Mouse (Mus musculus): Measurements from ENCODE around the gene Pou2f3. TPM values are rescaled to one million over a fixed set of nuclear protein-coding genes. Genes with fewer than 3 reads are reported as not detected.

Gene Pou2f3
- polyA plus RNA-seq, 1 experiment from 2014 or later: 12.7 TPM

- no peak overlapping the region for H3K4me2 ChIP-seq (replicated peaks)
Observed at GRCm38 (mm10) chr9:43108721-43109120, 101.4 kb downstream of the Pou2f3 start.

GRCm38 (mm10) chr9:43108081-43108480 lies 102.1 kb downstream of the Pou2f3 start:
- H3K27ac ChIP-seq (replicated peaks): no peak overlapping the region
- peaks cover 27% of the 10 kb centered on the region for H3K4me1 ChIP-seq
- H3K4me3 ChIP-seq (replicated peaks): no peak overlapping the region
- H3K4me2 ChIP-seq (replicated peaks): no peak overlapping the region
- H3K9ac ChIP-seq: no peak overlapping the region
- H3K27me3 ChIP-seq: no peaks in the 10 kb centered on the region
- no peaks in the 10 kb centered on the region for H3K9me3 ChIP-seq (replicated peaks)
- WGBS: 69% methylated on average over 1 of the region's 1 CpGs
- peaks cover 16% of the 10 kb centered on the region; the same call in 1 of the 2 replicates for H3K36me3 ChIP-seq
- no peak for ATAC-seq (ENCODE audit: insufficient number of reproducible peaks, low FRiP score, low TSS enrichment, low read depth)

More at GRCm38 (mm10) chr9:43108721-43109120, 101.4 kb downstream of the Pou2f3 start:
- no peak for ATAC-seq (ENCODE audit: insufficient number of reproducible peaks, low FRiP score, low TSS enrichment, low read depth)
- 91% methylated on average over 3 of the region's 3 CpGs for WGBS
- no peaks in the 10 kb centered on the region for H3K27me3 ChIP-seq
- peaks cover 16% of the 10 kb centered on the region; the same call in 1 of the 2 replicates for H3K36me3 ChIP-seq
- H3K27ac ChIP-seq (replicated peaks): no peak overlapping the region
- H3K9me3 ChIP-seq (replicated peaks): no peaks in the 10 kb centered on the region
- H3K4me3 ChIP-seq (replicated peaks): no peak overlapping the region
- no peak overlapping the region for H3K9ac ChIP-seq
- H3K4me1 ChIP-seq: peaks cover 21% of the 10 kb centered on the region

- WGBS: 53% methylated on average over 5 of the region's 5 CpGs
- Histone ChIP-seq H3K27ac (replicated peaks) (peak overlapping the region; percentile 96; the same call in 1 of the 2 replicates), H3K36me3 (peaks cover 16% of the 10 kb centered on the region; the same call in 1 of the 2 replicates), H3K4me1 (peaks cover 32% of the 10 kb centered on the region), H3K27me3 (no peaks in the 10 kb centered on the region), H3K9ac (no peak overlapping the region), H3K4me3 (replicated peaks) (no peak overlapping the region), H3K9me3 (replicated peaks) (no peaks in the 10 kb centered on the region), H3K4me2 (replicated peaks) (peak overlapping the region; percentile 85)
- no peak for ATAC-seq (ENCODE audit: insufficient number of reproducible peaks, low FRiP score, low TSS enrichment, low read depth)
Observed at GRCm38 (mm10) chr9:43107555-43107954, 102.6 kb downstream of the Pou2f3 start.

- Histone ChIP-seq H3K9ac (peak within 1 kb of the TSS; percentile 81), H3K36me3 (peaks cover 16% of the 10 kb centered on the region; the same call in 1 of the 2 replicates), H3K9me3 (replicated peaks) (no peaks in the 10 kb centered on the region), H3K4me1 (peaks cover 36% of the 10 kb centered on the region), H3K27me3 (no peaks in the 10 kb centered on the region), H3K4me2 (replicated peaks) (peak within 1 kb of the TSS; percentile 85), H3K4me3 (replicated peaks) (peak within 1 kb of the TSS; percentile 82), H3K27ac (replicated peaks) (peak within 1 kb of the TSS; percentile 96)
- no peak for ATAC-seq (ENCODE audit: insufficient number of reproducible peaks, low FRiP score, low TSS enrichment, low read depth)
- 20% methylated on average over 10 of the region's 10 CpGs for WGBS
Observed at GRCm38 (mm10) chr9:43107187-43107517, 103.0 kb downstream of the Pou2f3 start, which contains the start of gene Arhgef12. Gene Arhgef12, minus strand, starts transcription at chr9:43107239.

DNA sequence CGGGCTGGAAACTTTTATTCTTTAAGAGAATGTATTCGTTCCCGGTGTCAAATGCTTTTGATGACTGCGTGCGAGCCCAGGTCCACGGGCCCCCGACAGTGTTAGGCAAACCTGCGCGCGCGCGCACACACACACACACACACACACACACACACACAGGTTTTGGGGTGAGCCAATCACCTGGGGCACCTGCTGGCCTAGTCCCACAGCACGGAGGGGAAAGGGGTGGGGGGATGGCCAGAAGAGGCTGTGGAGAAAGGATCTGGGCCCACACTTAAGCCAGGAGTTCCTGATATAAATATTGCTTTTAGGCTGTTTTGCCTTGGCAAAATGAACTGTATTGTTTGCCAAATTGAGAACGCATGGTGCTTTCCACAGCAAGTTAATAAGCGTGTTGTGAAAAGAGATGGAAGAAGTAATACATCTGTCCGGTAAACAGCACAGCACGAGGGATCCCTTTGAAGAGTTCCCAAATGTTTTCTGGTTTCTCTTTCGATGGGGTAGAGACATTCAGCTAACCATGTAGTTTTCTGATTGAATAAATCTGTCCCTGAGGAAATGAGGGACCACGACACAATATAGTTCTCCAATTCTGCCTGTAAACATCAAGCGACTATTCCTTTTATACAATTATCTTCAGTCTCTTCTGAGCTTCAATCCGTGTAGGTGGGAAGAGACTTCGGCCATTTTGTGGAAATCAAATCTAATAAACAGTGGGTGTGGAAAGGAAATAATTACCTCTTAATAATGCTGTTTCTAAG lies 103.6 kb downstream of the Pou2f3 start:
- Histone ChIP-seq H3K9ac (peak overlapping the region; percentile 81), H3K4me3 (replicated peaks) (peak overlapping the region; percentile 82), H3K4me2 (replicated peaks) (peak overlapping the region; percentile 85), H3K36me3 (peaks cover 11% of the 10 kb centered on the region; the same call in 1 of the 2 replicates), H3K4me1 (peaks cover 39% of the 10 kb centered on the region), H3K9me3 (replicated peaks) (no peaks in the 10 kb centered on the region), H3K27ac (replicated peaks) (peak overlapping the region; percentile 96), H3K27me3 (no peaks in the 10 kb centered on the region)
- peak; percentile 25 for ATAC-seq (ENCODE audit: insufficient number of reproducible peaks, low FRiP score, low TSS enrichment, low read depth)
- WGBS: 8% methylated on average over 22 of the region's 22 CpGs

DNA sequence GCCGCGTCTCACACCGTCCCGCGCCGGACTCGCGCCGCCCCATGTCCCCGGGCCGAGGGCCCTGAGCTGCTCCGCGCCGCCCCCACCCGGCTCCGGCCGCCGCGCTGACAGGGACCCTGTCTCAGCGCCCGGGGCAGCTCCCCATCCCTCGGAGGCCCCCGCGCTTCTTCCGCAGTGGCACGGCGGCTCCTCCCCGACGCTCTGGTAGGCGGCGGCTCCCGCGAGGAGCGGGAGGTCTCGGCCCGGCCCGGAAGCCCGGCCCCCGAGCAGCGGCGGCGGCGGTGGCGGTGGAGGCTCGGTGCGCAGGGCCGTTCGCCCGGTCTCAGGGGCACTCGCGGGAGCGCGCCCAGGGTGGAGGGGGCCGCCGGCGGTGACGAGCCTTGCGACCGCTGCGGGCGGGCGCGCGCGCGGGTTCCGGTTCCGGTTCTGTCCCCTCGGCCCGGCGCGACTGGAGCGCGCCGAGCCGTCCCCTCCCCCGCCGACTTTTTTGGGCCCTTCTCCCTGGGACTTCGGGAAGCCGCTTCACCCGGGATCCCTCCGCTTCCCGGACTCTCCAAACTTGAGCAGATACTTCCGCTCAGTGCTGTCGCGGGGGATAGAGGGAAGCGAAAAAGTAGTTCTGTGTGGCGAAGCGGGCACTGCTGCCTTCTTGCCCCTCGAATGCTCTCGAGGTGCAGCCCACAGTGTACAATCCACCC lies 104.4 kb downstream of the Pou2f3 start:
- under 1% methylated on average over 76 of the region's 91 CpGs for WGBS
- Histone ChIP-seq H3K27ac (replicated peaks) (peak overlapping the region; percentile 96), H3K4me1 (peaks cover 42% of the 10 kb centered on the region)

GRCm38 (mm10) chr9:43104873-43105663 lies 105.1 kb downstream of the Pou2f3 start:
- Histone ChIP-seq H3K27ac (replicated peaks) (peak overlapping the region; percentile 96), H3K4me2 (replicated peaks) (peak overlapping the region; percentile 85), H3K9me3 (replicated peaks) (no peaks in the 10 kb centered on the region), H3K27me3 (no peaks in the 10 kb centered on the region), H3K9ac (peak overlapping the region; percentile 81), H3K4me3 (replicated peaks) (peak overlapping the region; percentile 82), H3K4me1 (peaks cover 43% of the 10 kb centered on the region), H3K36me3 (no peaks in the 10 kb centered on the region)
- under 1% methylated on average over 40 of the region's 40 CpGs for WGBS
- ATAC-seq (ENCODE audit: insufficient number of reproducible peaks, low FRiP score, low TSS enrichment, low read depth): no peak; the same call in 1 of the 2 replicates

More for the DNA sequence above, 104.4 kb downstream of the Pou2f3 start:
- peak overlapping the region; percentile 82 for H3K4me3 ChIP-seq (replicated peaks)
- peak overlapping the region; percentile 81 for H3K9ac ChIP-seq
- H3K27me3 ChIP-seq: no peaks in the 10 kb centered on the region
- ATAC-seq (ENCODE audit: insufficient number of reproducible peaks, low FRiP score, low TSS enrichment, low read depth): peak; percentile 89
- H3K9me3 ChIP-seq (replicated peaks): no peaks in the 10 kb centered on the region
- H3K4me2 ChIP-seq (replicated peaks): peak overlapping the region; percentile 85
- peaks cover 3% of the 10 kb centered on the region; the same call in 1 of the 2 replicates for H3K36me3 ChIP-seq

DNA sequence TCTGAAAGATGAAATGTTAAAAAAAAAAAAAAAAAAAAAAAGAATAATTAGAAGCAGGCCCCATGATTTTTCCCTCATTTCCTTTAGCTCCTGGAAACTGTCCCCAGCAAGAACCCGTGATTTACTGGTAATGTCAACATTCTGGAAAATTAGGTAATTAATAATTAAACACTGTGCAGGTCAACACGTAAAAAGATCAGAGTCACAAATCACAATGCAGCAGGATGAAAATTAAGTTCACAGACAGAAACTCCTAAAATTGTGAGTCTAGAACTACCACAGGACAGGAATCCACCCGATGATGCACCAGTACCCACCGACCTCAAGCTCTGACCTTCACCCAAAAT lies 105.7 kb downstream of the Pou2f3 start:
- ATAC-seq (ENCODE audit: insufficient number of reproducible peaks, low FRiP score, low TSS enrichment, low read depth): no peak
- H3K36me3 ChIP-seq: no peaks in the 10 kb centered on the region
- no peaks in the 10 kb centered on the region for H3K27me3 ChIP-seq
- 0% methylated on average over 4 of the region's 4 CpGs for WGBS
- H3K9me3 ChIP-seq (replicated peaks): no peaks in the 10 kb centered on the region
- peaks cover 43% of the 10 kb centered on the region for H3K4me1 ChIP-seq
- peak overlapping the region; percentile 85 for H3K4me2 ChIP-seq (replicated peaks)
- H3K4me3 ChIP-seq (replicated peaks): peak overlapping the region; percentile 82
- H3K9ac ChIP-seq: peak overlapping the region; percentile 81; the same call in 1 of the 2 replicates
- no peak overlapping the region for H3K27ac ChIP-seq (replicated peaks)

- Histone ChIP-seq H3K9ac (no peak overlapping the region), H3K4me1 (peaks cover 43% of the 10 kb centered on the region), H3K4me2 (replicated peaks) (peak overlapping the region; percentile 85), H3K9me3 (replicated peaks) (no peaks in the 10 kb centered on the region), H3K36me3 (no peaks in the 10 kb centered on the region), H3K27me3 (no peaks in the 10 kb centered on the region), H3K4me3 (replicated peaks) (peak overlapping the region; percentile 82), H3K27ac (replicated peaks) (no peak overlapping the region; the same call in 1 of the 2 replicates)
- no peak for ATAC-seq (ENCODE audit: insufficient number of reproducible peaks, low FRiP score, low TSS enrichment, low read depth)
- WGBS: 13% methylated on average over 4 of the region's 4 CpGs
Observed at GRCm38 (mm10) chr9:43103675-43104299, 106.4 kb downstream of the Pou2f3 start.

GRCm38 (mm10) chr9:43102931-43103330 lies 107.2 kb downstream of the Pou2f3 start:
- H3K4me2 ChIP-seq (replicated peaks): peak overlapping the region; percentile 85
- H3K9ac ChIP-seq: no peak overlapping the region
- no peak overlapping the region for H3K27ac ChIP-seq (replicated peaks)
- H3K27me3 ChIP-seq: no peaks in the 10 kb centered on the region
- H3K4me1 ChIP-seq: peaks cover 41% of the 10 kb centered on the region
- no peaks in the 10 kb centered on the region for H3K9me3 ChIP-seq (replicated peaks)
- no peaks in the 10 kb centered on the region for H3K36me3 ChIP-seq
- H3K4me3 ChIP-seq (replicated peaks): peak overlapping the region; percentile 82
- 86% methylated on average over 2 of the region's 2 CpGs for WGBS
- no peak for ATAC-seq (ENCODE audit: insufficient number of reproducible peaks, low FRiP score, low TSS enrichment, low read depth)
